Mouse (Mus musculus): ENCODE data around the gene Herc3. TPM values are rescaled to one million over a fixed set of nuclear protein-coding genes. Genes with fewer than 3 reads are reported as not detected.

Gene Herc3
- polyA plus RNA-seq, 1 experiment from 2014 or later: 2.9 TPM

Other genes with a start within 250 kb of the Herc3 start
- 184 and 187 TPM in 2 replicates for gene Abcg2, start 246.9 kb upstream of the Herc3 start, polyA plus RNA-seq (2015; fragmentation: Nextera tagmentation; extraction: Ambion mirVana)
- 0.06 and 0.10 TPM in 2 replicates for gene Nap1l5, start 75.6 kb downstream of the Herc3 start, polyA plus RNA-seq (2015; fragmentation: Nextera tagmentation; extraction: Ambion mirVana)
- gene Fam13a, start 193.1 kb downstream of the Herc3 start, polyA plus RNA-seq (2015; fragmentation: Nextera tagmentation; extraction: Ambion mirVana): 2.4 and 2.7 TPM in 2 replicates